Mouse (Mus musculus) hindbrain, embryonic 14.5 days (tissue): ENCODE data around the gene Ddn. TPM values are rescaled to one million over a fixed set of nuclear protein-coding genes. Genes with fewer than 3 reads are reported as not detected.

ENCODE experiments used
- ATAC-seq: fragments of 200-750 bp; cut with Nextera tagmentation; 2 replicates; pipeline ENCODE4 v1.8.0; 2017; ENCODE audit warnings: moderate number of reproducible peaks, mild to moderate bottlenecking, moderate TSS enrichment, moderate library complexity; ENCODE audit not compliant: low FRiP score
- DNase-seq: peaks from one replicate; pipeline ENCODE4 v3.0.0-alpha.2; 2015; ENCODE audit warnings: low spot score
- H3K27ac ChIP-seq: fragments of 300-500 bp; sonication (generic); 2 replicates; pipeline ENCODE4 v1.5.1; 2014; ENCODE audit warnings: mild to moderate bottlenecking, moderate library complexity
- H3K27me3 ChIP-seq: fragments of 300-500 bp; sonication (generic); 2 replicates; pipeline ENCODE4 v1.6.1; 2014; ENCODE audit warnings: mild to moderate bottlenecking, low read length, mixed read lengths; ENCODE audit not compliant: control insufficient read depth, insufficient read depth
- H3K36me3 ChIP-seq: fragments of 300-500 bp; sonication (generic); replicated peaks from 2 replicates; pipeline ENCODE4 v1.6.1; 2014; ENCODE audit not compliant: control insufficient read depth, insufficient read depth
- H3K4me1 ChIP-seq: fragments of 300-500 bp; sonication (generic); replicated peaks from 2 replicates; pipeline ENCODE4 v1.6.1; 2014; ENCODE audit warnings: antibody characterized with exemption, low read length, mixed read lengths; ENCODE audit not compliant: control insufficient read depth, insufficient read depth
- H3K4me2 ChIP-seq: fragments of 300-500 bp; sonication (generic); replicated peaks from 2 replicates; pipeline ENCODE4 v1.6.1; 2014; ENCODE audit warnings: mild to moderate bottlenecking, moderate library complexity
- H3K4me3 ChIP-seq: fragments of 300-500 bp; sonication (generic); replicated peaks from 2 replicates; pipeline ENCODE4 v1.5.1; 2014; ENCODE audit warnings: mild to moderate bottlenecking, low read length
- H3K9ac ChIP-seq: fragments of 300-500 bp; sonication (generic); 2 replicates; pipeline ENCODE4 v1.6.1; 2014
- H3K9me3 ChIP-seq: fragments of 300-500 bp; sonication (generic); 2 replicates; pipeline ENCODE4 v1.6.1; 2016; ENCODE audit warnings: low read length; ENCODE audit not compliant: control insufficient read depth
- WGBS: fragments of 180-500 bp; shearing (Covaris S2); extraction: QIAGEN DNeasy Blood & Tissue Kit; methylation state at CpG from one replicate; pipeline ENCODE4 v1.1.7; 2014; 5-methylcytosine and 5-hydroxymethylcytosine counted together
- polyA plus RNA-seq: library from polyadenylated mRNA; unstranded; fragments of >200 nt; fragmentation: Nextera tagmentation; extraction: Ambion mirVana; gene quantifications from 2 replicates; pipeline ENCODE4 v1.2.1, GENCODE M21; 2014

The Ddn gene
- polyA plus RNA-seq, 1 experiment from 2014 or later, result 0.64 TPM

- Histone ChIP-seq H3K4me1 (no peaks in the 10 kb centered on the region), H3K36me3 (peaks cover 100% of the 10 kb centered on the region), H3K27me3 (no peaks in the 10 kb centered on the region), H3K9me3 (no peaks in the 10 kb centered on the region), H3K4me2 (no peak overlapping the region), H3K9ac (no peak overlapping the region), H3K27ac (no peak overlapping the region), H3K4me3 (no peak overlapping the region)
- no peak for ATAC-seq
- WGBS, result 85% methylated on average over 8 of the region's 8 CpGs
- no peak for DNase-seq
Measured at GRCm38 (mm10) chr15:98846140-98846539, 36.9 kb upstream of the Ddn start.

- 95% methylated on average over 2 of the region's 2 CpGs for whole genome bisulfite sequencing
- no peaks in the 10 kb centered on the region for H3K4me1 ChIP-seq
- H3K9ac ChIP-seq, result no peak overlapping the region
- H3K36me3 ChIP-seq, result peaks cover 100% of the 10 kb centered on the region
- ATAC-seq (no peak), DNase-seq (no peak)
- H3K27me3 ChIP-seq, result no peaks in the 10 kb centered on the region
- no peak overlapping the region for H3K4me2 ChIP-seq
- H3K9me3 ChIP-seq, result no peaks in the 10 kb centered on the region
- H3K27ac ChIP-seq, result no peak overlapping the region
- no peak overlapping the region for H3K4me3 ChIP-seq
Measured at GRCm38 (mm10) chr15:98845149-98845548, 35.9 kb upstream of the Ddn start.

DNA sequence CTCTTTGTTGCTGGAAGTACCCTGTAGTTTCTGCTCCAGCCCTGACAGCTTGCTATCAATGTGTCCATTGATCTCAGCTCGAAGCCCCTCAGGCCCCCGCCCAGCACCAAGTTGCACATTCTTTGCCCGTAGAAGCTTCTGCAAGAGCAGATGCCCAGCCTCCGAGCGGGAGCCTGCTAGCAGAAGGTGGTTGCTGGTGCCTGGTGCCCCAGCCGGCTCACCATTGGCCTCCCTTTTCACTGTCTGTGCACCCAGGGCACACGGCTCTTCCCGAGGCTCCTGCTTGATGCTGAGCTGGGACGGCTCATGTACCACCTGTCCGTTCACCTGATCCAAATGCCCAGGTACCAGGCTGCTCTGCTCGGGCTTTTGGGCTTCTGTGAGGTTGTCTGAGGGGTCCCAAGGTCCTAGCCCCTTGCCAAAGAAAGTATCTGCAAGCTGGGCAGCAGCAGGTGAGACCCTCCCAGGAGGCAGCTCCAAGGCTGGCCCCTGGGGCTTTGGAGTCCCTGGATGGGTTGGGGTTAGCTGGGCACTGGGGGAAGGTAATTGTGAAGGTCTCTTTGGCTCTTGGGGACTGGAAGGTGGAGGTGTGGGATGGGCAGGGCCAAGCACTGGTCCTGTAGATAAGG lies 34.4 kb upstream of the Ddn start:
- Histone ChIP-seq H3K36me3 (peaks cover 100% of the 10 kb centered on the region), H3K27me3 (no peaks in the 10 kb centered on the region), H3K4me3 (no peak overlapping the region), H3K9ac (no peak overlapping the region), H3K4me1 (no peaks in the 10 kb centered on the region), H3K9me3 (no peaks in the 10 kb centered on the region), H3K27ac (no peak overlapping the region), H3K4me2 (no peak overlapping the region)
- ATAC-seq, result no peak
- DNase-seq, result no peak
- WGBS, result 93% methylated on average over 11 of the region's 11 CpGs

DNA sequence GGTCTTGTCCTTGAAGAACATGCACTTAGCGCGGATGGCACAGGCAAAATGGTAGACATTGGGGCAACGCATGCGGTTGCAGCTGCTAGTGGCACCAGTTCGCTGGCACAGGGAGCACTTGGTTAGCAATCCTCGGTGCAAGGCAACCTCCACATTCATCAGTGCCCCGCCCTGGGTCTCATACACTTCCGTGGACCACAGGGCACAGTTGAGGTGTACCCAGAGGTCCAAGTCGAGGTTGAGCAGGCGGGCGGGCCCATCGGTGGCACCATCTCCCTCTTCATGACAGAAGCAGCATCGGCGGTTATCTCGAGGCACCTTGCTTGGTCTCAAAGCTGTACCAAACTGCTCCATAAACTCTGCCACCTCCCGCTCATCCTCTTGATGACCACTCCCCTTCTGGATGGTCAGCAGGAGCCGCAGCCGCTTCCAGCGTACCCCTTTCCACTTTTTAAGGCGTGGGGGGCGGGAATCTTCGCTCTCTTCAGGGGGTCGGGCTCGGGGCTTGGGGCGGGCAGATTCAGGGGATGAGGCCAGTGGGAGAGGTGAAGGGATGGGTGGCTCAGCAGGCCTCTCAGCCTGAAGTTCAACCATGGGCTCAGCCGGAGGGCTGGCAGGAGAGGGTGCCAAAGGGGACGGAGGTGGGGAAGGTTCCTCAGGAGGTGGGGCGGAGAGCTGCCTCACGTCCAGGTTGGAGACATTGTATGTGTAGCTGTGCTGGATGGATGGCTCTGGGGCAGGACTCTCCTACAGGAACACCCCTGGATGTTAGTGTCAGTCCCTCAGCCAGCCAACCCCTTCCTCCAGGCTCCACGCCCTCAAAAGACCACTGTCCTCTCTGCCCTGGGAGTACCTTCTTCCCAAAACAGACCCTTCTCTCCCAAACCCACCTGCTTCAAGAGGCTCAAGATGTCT lies 30.6 kb upstream of the Ddn start:
- Histone ChIP-seq H3K9me3 (no peaks in the 10 kb centered on the region), H3K27ac (no peak overlapping the region), H3K4me2 (no peak overlapping the region), H3K4me1 (no peaks in the 10 kb centered on the region), H3K27me3 (no peaks in the 10 kb centered on the region), H3K9ac (no peak overlapping the region), H3K4me3 (no peak overlapping the region), H3K36me3 (peaks cover 100% of the 10 kb centered on the region)
- ATAC-seq, result no peak
- DNase-seq, result no peak
- 97% methylated on average over 30 of the region's 30 CpGs for WGBS

- WGBS, result 93% methylated on average over 14 of the region's 14 CpGs
- H3K4me1 ChIP-seq, result no peaks in the 10 kb centered on the region
- no peak for ATAC-seq
- H3K36me3 ChIP-seq, result peaks cover 100% of the 10 kb centered on the region
- H3K4me2 ChIP-seq, result no peak overlapping the region
- no peaks in the 10 kb centered on the region for H3K9me3 ChIP-seq
- no peak for DNase-seq
- no peak overlapping the region for H3K9ac ChIP-seq
- no peak overlapping the region for H3K27ac ChIP-seq
- no peak overlapping the region for H3K4me3 ChIP-seq
- H3K27me3 ChIP-seq, result no peaks in the 10 kb centered on the region
Measured at GRCm38 (mm10) chr15:98839161-98839560, 29.9 kb upstream of the Ddn start.

DNA sequence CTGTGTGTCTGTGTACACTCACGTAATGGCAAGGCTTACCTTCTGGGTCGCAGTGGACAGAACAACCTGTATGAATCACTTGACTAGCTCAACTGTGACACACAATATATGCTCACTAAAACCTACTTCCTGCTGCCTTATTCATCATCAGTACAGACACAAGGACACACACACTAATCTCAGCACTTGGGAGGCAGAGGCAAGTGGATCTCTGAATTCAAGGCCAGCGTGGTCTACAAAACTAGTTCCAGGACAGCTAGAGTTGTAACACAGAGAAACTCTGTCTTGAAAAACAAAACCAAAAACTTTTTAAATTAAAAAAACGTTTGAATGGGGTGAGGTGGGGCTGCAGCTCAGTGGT lies 28.4 kb upstream of the Ddn start:
- no peaks in the 10 kb centered on the region for H3K27me3 ChIP-seq
- no peaks in the 10 kb centered on the region for H3K9me3 ChIP-seq
- 80% methylated on average over 4 of the region's 4 CpGs for WGBS
- H3K4me2 ChIP-seq, result no peak overlapping the region
- no peak overlapping the region for H3K9ac ChIP-seq
- H3K4me1 ChIP-seq, result no peaks in the 10 kb centered on the region
- H3K36me3 ChIP-seq, result peaks cover 100% of the 10 kb centered on the region
- no peak overlapping the region for H3K4me3 ChIP-seq
- no peak overlapping the region for H3K27ac ChIP-seq
- ATAC-seq (no peak), DNase-seq (no peak)

DNA sequence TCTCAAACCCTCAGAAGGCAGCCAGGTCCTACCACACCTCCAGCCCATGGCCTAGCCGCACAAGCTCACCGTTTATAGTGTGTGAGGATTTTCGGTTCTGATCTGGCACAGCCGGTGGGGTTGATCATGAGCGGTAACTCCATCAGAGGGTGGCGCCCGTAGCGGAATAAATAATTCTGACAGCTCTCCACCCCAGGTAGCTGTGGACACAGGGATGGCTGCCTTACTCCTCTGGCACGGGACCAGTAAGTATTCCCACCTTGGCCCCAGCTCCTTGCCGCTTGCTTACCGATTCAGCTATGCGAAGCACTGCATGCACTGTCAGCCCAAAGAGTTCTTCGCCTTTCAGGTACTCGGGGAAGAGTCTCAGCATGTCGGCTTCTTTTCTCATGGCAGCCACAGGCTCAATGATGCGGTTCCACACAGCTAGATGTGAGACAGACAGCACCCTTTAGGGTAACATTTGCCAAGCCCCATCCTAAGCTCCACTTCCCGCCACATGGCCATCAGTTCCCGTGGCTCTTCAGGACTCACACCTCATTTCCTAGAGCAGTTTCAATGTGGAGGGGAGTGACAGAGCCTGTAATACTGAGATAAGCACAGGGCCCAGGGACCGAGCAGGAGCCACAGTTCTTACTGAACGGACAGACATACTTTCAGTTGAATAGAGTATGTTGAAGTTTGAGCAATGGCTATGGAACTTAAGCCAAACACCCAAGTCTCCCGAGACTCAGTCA lies 27.9 kb upstream of the Ddn start:
- H3K27me3 ChIP-seq, result no peaks in the 10 kb centered on the region
- WGBS, result 95% methylated on average over 21 of the region's 21 CpGs

DNA sequence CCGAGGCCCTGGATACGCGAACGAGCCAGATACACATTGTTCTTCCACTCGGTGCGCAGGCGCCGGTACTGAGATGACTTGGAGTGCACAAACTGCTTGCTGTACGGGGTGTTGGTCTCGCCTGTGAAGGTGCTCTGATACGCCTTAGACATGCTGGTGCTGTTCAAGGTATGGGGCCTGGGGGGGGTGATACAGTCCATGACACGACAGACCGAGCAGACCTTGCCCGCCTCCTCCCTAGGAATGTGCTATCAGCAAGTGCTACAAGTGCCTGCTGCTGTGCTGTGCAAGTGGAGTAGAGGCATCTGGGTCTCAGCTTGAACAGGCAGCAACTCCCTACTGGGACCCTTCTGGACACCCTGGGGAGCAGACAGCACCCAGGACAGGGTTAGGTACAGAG lies 26.0 kb upstream of the Ddn start:
- WGBS, result 96% methylated on average over 14 of the region's 14 CpGs

More for the DNA sequence above, 27.9 kb upstream of the Ddn start:
- ATAC-seq, result no peak
- Histone ChIP-seq H3K9me3 (no peaks in the 10 kb centered on the region), H3K36me3 (peaks cover 97% of the 10 kb centered on the region), H3K4me1 (no peaks in the 10 kb centered on the region), H3K9ac (no peak overlapping the region), H3K4me2 (no peak overlapping the region), H3K27ac (no peak overlapping the region), H3K4me3 (no peak overlapping the region)
- DNase-seq, result no peak

GRCm38 (mm10) chr15:98834059-98834458 lies 24.8 kb upstream of the Ddn start:
- DNase-seq (no peak), ATAC-seq (no peak)
- Histone ChIP-seq H3K27ac (no peak overlapping the region), H3K27me3 (no peaks in the 10 kb centered on the region), H3K4me2 (no peak overlapping the region), H3K4me3 (no peak overlapping the region), H3K9ac (no peak overlapping the region), H3K36me3 (peaks cover 66% of the 10 kb centered on the region), H3K9me3 (no peaks in the 10 kb centered on the region), H3K4me1 (peaks cover 10% of the 10 kb centered on the region)
- 91% methylated on average over 11 of the region's 13 CpGs for WGBS

More for the DNA sequence above, 26.0 kb upstream of the Ddn start:
- Histone ChIP-seq H3K9ac (no peak overlapping the region), H3K36me3 (peaks cover 78% of the 10 kb centered on the region), H3K27ac (no peak overlapping the region), H3K4me1 (peaks cover 5% of the 10 kb centered on the region), H3K27me3 (no peaks in the 10 kb centered on the region), H3K9me3 (no peaks in the 10 kb centered on the region), H3K4me3 (no peak overlapping the region), H3K4me2 (no peak overlapping the region)
- DNase-seq (no peak), ATAC-seq (no peak)
